Mouse (Mus musculus): Measurements from ENCODE around the gene Necab3.

Gene Necab3

GRCm38 (mm10) chr2:154539720-154540119, 19.0 kb downstream of the Necab3 start:
- DNase-seq = peak; percentile 57

GRCm38 (mm10) chr2:154538710-154539109, 20.0 kb downstream of the Necab3 start:
- DNase-seq = no peak

GRCm38 (mm10) chr2:154538310-154538709, 20.4 kb downstream of the Necab3 start:
- peak; percentile 17 for DNase-seq

GRCm38 (mm10) chr2:154534704-154535270, 23.9 kb downstream of the Necab3 start:
- no peak for DNase-seq

GRCm38 (mm10) chr2:154532888-154533287, 25.8 kb downstream of the Necab3 start:
- DNase-seq = no peak

- DNase-seq = no peak
Measured at GRCm38 (mm10) chr2:154526531-154526930, 32.2 kb downstream of the Necab3 start.

GRCm38 (mm10) chr2:154525285-154525684, 33.4 kb downstream of the Necab3 start:
- no peak for DNase-seq

GRCm38 (mm10) chr2:154522334-154522733, 36.4 kb downstream of the Necab3 start:
- no peak for DNase-seq

GRCm38 (mm10) chr2:154521449-154521848, 37.2 kb downstream of the Necab3 start:
- DNase-seq = no peak

GRCm38 (mm10) chr2:154517424-154517823, 41.3 kb downstream of the Necab3 start:
- no peak for DNase-seq

- no peak for DNase-seq
Measured at GRCm38 (mm10) chr2:154516944-154517343, 41.7 kb downstream of the Necab3 start.

- no peak for DNase-seq
Measured at GRCm38 (mm10) chr2:154510141-154510540, 48.5 kb downstream of the Necab3 start.

- DNase-seq = no peak
Measured at GRCm38 (mm10) chr2:154508450-154508849, 50.2 kb downstream of the Necab3 start.

GRCm38 (mm10) chr2:154507566-154508283, 51.0 kb downstream of the Necab3 start:
- peak; percentile 50 for DNase-seq

GRCm38 (mm10) chr2:154507076-154507475, 51.6 kb downstream of the Necab3 start:
- no peak for DNase-seq

GRCm38 (mm10) chr2:154500758-154501157, 57.9 kb downstream of the Necab3 start:
- no peak for DNase-seq

GRCm38 (mm10) chr2:154499717-154500247, 58.9 kb downstream of the Necab3 start:
- DNase-seq = no peak

GRCm38 (mm10) chr2:154498571-154498970, 60.1 kb downstream of the Necab3 start:
- no peak for DNase-seq

- DNase-seq = no peak
Measured at GRCm38 (mm10) chr2:154495021-154495420, 63.7 kb downstream of the Necab3 start.
